Mouse (Mus musculus) adrenal gland, adult (tissue): ENCODE measurements at regions not wholly inside any gene's neighbourhood (a gene's known extent, or its start where the extent isn't known, plus 50 kb on each side); places are given as distances from the start of the nearest gene placed in this dataset.

Experiments
- DNase-seq, 2 experiments: peaks; one replicate each; pipeline ENCODE4 v3.0.0; 2022 to 2023; ENCODE audit warnings: low spot score in 1 of 2; ENCODE audit not compliant: inconsistent age in 2 of 2

GRCm38 (mm10) chr7:39864781-39865180 is 347.2 kb downstream of the Zfp619 start:
- DNase-seq, result no peak

DNA sequence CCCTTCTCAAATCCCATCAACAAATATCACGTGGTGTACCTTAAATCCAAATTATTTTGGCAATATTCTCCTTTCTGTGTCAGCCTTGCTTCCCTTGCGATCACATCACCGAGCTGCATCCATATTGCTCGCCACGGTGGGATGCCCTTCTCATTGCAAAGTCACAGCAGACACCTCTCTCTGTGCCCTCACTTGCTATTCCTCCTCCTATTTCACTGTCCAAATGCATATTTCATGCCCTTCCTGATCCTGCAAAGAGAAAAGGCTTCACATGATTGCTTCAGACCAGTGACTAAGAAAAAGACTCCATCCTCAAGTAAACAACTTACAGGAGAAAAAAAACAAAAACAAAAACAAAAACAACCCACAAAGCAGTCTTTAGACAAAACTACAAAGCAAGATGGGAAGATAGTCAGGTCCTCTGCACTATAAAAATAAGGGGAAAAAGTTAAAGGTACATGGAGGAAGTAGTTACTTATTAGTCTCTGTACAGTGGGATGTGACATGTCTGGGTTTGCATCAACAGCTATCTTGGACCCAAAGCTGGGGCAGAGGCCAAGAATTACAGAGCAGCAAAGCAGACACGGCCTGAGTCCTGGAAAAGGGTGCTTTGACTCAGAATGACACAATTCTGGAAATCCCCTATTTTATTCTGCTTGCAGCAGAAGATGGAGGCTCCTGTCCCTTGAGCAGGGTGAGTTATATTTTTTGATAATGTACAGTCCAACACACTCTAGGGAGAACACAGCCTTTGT is 349.3 kb downstream of the Zfp619 start:
- no peak for DNase-seq

DNA sequence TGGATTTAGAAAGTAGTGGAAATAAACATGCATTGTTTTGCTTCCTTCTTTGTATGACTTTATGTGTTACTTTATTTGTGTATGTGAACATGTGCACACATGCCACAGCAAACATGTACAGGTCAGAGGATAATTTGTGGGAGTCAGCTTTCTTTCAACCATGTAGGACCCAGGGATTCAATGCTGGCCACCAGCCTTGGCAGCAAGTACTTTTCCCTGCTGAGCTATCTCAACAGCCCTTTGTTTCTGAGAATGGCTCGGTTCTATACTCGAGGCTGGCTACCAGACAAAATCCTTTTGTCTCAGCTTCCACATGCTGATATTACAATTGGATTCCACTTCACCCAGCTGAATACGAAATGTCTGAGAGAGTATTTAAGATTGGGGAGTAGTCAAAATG is 349.9 kb downstream of the Zfp619 start:
- no peak for DNase-seq

GRCm38 (mm10) chr7:39882113-39882512 is 364.5 kb downstream of the Zfp619 start:
- no peak for DNase-seq

DNA sequence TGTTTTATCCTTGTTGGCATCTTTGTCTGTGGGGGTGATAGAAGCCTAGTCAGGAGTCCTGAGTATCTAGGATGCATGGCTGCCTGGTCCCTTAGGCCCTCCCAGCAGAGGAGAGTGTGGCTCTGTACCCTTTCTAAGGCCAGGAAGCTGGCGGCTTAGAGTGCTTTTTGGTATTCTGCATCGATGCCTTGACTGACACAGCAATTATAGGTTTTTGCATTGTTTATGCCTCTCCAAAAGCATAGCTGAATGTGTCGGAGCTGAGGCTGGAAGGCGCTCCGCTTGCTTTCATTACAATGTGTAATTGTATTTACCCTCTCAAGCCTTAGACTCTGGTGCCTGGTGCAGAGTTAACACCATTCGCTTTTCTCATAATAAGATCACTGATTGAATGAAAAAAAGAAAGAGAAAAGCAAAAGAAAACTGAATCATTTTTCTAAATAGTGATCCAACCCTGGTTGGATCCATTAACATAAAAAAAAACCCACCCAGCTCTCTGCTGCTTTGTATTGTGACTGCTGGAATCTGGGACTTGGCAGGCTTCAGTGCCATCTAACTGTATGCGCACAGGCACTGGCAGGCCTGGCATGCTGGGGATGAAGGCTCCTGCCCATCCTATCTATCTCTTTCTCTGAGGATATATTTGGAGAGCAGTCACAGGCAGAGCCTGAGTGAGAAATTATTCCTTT is 376.8 kb downstream of the Zfp619 start:
- DNase-seq, result no peak

GRCm38 (mm10) chr7:39896918-39897317 is 379.4 kb downstream of the Zfp619 start:
- DNase-seq, result no peak

- no peak for DNase-seq
These were observed 380.7 kb downstream of the Zfp619 start for GRCm38 (mm10) chr7:39898268-39898667.

GRCm38 (mm10) chr7:39933946-39934345 is 416.4 kb downstream of the Zfp619 start:
- DNase-seq, result no peak

DNA sequence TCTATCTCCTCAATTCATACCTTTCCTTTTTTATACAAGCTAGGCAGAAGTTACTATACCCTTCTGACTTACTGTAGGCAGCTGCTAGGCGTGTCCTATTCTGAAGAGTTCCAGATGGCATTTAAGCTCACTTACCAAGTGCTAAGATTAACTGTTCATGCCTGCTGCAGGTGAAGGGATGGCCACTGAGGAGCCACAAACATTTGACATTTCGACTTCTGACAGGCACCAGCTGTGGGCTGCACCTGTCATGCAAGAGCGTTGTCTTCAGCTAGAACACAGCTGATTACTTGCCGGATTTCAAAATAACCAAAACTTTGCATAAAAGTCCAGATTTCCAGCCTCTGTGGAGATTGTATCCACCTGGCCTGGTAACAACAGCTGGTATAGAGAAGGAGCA is 419.7 kb downstream of the Zfp619 start:
- DNase-seq, result no peak

DNA sequence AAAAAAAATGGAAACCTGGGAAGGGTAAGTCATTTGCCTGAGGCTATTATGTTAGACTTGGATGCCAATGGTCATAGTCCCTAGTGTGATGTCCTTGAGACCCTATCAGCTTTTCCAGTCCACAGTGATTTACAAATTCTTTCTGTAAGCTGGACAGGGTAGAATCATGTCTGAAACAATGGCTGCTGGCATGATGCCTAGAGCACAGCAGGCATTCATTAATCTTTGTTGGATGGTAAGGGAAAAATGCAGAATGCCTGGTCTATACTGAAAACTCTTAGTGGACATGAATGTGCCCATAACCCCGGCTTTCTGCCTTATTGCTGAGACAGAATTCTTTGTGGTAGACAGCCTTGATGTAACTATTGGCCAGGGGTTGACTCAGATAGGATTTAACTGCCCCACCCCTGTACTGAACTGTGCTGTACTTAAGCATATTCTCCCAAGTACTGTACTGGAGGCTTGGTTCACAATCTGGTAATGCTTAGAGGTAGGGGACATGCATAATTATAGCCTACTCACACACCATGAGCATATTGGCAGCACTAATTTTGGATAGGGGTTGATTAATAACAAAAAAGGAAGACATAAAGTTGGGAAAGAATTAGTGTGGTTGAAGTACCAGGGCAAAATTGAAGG is 424.8 kb downstream of the Zfp619 start:
- DNase-seq, result peak; percentile 7 to 48

GRCm38 (mm10) chr7:39954110-39954509 is 436.5 kb downstream of the Zfp619 start:
- DNase-seq, result no peak

DNA sequence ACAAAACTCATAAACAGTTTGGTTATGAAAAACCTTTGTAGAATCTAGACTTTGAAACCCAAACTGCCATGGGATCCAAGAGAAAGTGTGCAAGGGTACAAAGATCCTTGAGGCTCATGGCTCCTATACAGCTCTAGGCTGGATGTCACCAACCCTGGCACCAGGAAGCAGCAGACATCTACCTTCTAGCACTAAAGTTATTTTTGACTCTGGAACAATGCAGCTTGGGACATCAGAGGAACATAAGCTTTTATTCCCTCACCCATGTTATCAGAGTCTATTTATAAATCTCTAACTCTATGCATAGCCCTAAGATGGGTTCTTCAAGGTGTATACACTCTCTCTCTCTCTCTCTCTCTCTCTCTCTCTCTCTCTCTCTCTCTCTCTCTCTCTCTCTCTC is 437.4 kb downstream of the Zfp619 start:
- no peak for DNase-seq

DNA sequence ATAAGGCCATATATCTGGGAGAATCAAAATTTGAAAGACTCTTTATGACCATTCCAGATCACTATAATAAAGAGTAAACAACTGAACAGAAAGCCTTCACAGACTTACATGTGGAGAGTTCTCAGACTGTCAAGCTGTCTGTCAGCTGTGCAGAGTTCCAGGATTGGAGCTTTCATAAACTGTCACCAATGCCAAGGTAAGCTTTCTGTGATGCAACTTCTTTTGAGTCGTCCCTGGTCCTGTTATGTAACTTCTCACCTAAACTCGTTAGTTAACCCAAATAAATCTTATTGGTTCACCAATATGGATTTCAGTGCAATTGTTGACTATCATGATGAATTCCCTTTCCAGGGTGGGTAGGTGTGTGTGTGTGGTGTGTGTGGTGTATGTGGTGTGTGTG is 460.6 kb downstream of the Zfp619 start:
- no peak for DNase-seq

DNA sequence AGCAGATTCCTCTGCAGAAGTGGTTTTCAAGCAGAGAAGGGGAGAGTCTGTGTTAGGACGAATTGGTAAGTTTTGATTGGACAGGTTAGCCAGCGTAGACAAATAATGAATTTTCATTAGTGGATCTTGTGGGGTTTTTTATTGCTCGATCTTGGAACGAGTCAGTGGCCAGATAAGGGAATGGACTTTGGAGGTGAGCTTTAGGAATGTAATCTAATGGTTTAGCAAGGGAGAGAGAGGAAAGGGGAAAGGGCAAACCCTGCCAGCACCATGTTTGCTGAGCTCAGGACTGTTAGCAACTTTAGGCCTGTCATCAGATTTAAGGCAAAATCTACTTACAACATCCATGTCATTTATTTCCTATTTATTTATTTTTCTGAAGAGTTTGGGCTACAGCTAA is 464.1 kb downstream of the Zfp619 start:
- no peak for DNase-seq
